Mouse (Mus musculus) layer of hippocampus, adult 2 months (tissue): ENCODE results near the gene Pram1. TPM values are rescaled to one million over a fixed set of nuclear protein-coding genes. Genes with fewer than 3 reads are reported as not detected.

ENCODE experiments used
- DNase-seq, 2 experiments: peaks; one replicate each; pipeline ENCODE4 v3.0.0; 2022; ENCODE audit warnings: low spot score in 2 of 2
- H3K27ac ChIP-seq: fragments of 200-600 bp; 2 replicates; pipeline ENCODE4 v1.8.1; 2022
- H3K4me3 ChIP-seq: fragments of 200-600 bp; 2 replicates; pipeline ENCODE4 v1.8.1; 2022; ENCODE audit warnings: mild to moderate bottlenecking
- CTCF ChIP-seq: fragments of 200-600 bp; conservative IDR thresholded peaks from 2 replicates; pipeline ENCODE4 v1.8.1; 2022; ENCODE audit warnings: antibody characterized with exemption, mild to moderate bottlenecking, moderate library complexity
- total RNA-seq, 2 experiments: library from RNA; stranded (reverse); gene quantifications; 2 replicates each; pipeline ENCODE4 v1.2.3; 2021

Pram1 gene
- total RNA-seq, 2 experiments from 2014 or later: 0.51 to 0.59 TPM

DNA sequence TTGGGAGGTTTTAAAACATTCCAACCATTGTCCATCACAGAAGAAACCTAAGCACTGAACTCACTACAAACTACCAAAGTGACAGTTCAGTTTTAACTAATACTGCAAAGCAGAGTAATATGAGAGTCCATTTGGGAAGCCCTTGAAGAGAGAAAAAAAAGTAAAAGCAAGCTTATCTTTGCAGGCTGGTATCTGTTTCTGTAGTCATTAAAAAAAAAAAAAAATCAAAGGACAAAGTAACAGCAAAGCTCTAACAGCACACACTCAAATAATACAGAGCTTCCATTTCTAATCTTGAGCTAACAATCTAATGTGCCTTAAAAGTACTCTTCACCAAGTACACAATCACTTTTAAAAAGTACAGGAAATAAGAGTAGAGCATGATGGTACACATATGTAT is 43.9 kb downstream of the Pram1 start:
- no peak overlapping the region for H3K27ac ChIP-seq
- no peak for TF ChIP-seq CTCF
- H3K4me3 ChIP-seq: no peak overlapping the region
- DNase-seq: no peak

DNA sequence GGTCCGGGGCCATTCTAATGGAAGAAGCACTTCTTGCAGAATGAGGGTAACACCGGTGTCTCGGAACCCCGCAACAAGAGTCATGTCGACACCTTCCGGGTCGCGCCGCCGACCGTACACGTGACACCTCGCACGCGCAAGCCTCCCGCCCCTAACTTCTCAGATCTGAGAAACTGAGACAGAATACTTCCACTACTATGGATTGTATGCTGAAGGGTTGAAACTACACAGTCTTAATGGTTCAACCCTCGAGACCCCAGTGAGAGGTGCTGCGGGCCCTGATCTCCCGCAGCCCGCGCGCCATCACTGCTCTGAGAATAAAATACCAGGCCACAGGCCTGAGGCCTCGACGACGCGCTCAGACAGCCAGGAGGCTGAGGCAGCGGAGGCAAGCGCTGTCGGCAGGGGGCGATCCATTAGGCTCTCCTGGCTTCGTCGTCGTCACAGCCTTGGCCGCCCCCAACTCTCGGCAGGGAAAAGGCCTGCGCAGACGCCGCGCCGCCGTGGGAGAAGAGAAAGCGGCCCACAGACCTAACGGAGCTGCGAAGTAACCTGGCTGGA is 46.9 kb downstream of the Pram1 start:
- Histone ChIP-seq H3K4me3 (peak overlapping the region; percentile 80), H3K27ac (peak overlapping the region; percentile 99)
- peak; percentile 78 for TF ChIP-seq CTCF
- peak; percentile 74 to 78 for DNase-seq

DNA sequence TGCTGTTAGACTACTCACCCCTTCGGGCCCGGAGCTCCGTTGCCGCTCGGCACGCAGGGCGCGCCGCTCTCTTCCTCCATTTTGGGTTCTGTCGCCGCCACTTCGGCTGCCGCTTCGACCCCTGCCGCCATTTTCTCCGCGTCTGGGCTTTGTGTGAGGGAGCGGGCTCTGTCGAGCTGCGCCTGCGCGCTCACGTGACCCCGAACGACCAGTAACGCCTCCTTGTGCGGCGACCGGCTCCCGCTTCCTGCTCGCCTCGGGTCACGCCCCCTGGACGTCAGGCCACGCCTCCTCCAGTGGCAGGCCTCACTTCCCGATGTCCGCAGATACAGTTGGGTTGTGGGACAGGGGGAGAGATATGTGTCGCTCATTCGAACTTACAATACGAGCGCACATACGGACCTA is 47.4 kb downstream of the Pram1 start:
- no peak for TF ChIP-seq CTCF
- Histone ChIP-seq H3K4me3 (peak overlapping the region; percentile 80), H3K27ac (peak overlapping the region; percentile 99)
- peak; percentile 96 to 98 for DNase-seq

DNA sequence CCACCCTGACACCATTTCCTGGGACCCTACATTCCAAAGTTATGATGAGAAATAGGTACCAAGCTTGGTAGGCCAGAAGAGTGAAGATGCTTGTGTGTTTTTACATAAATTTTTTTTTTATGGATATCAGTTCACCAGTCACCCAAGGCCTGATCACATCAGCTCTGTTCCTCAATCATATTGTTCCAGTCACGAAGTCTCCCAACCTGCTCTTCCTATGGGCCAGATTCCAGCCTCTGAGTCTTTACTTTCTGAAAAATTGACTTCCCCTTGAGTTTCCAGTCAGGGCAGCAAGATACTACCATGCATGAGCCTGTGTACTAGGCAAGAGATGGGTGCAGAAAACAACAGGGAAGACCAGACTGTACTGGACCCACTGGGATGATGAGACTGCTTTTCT is 48.9 kb downstream of the Pram1 start, which contains the start of gene Hnrnpm:
Gene Hnrnpm (minus strand): TSS at position 101 of the 400 bp plus-strand sequence.
- DNase-seq: no peak
- Histone ChIP-seq H3K27ac (peak within 1 kb of the TSS; percentile 99), H3K4me3 (peak within 1 kb of the TSS; percentile 80)
- no peak for TF ChIP-seq CTCF

Other genes with a start within 250 kb of the Pram1 start
- gene Zfp101, start 243.4 kb upstream of the Pram1 start, total RNA-seq: 10 to 100 TPM; 10.3 to 17.7 TPM
- under 1 TPM in 1 of 2 experiments, not detected in 1; 0.42 TPM for gene Actl9, start 205.2 kb upstream of the Pram1 start, total RNA-seq
- 10 to 100 TPM; 34.3 to 35.4 TPM for gene Adamts10, start 113.9 kb upstream of the Pram1 start, total RNA-seq
- 1 to 10 TPM; 1.3 to 1.5 TPM for gene Myo1f, start 82.3 kb upstream of the Pram1 start, total RNA-seq
- 10 to 100 TPM; 50.1 to 51.3 TPM for gene Zfp414, start 9.0 kb upstream of the Pram1 start, total RNA-seq
- 100 to 1,000 TPM; 164 to 178 TPM for gene Hnrnpm, start 48.8 kb downstream of the Pram1 start, total RNA-seq
- 10 to 100 TPM; 84.7 to 86.1 TPM for gene March2, start 80.6 kb downstream of the Pram1 start, total RNA-seq
- gene Rab11b, start 122.5 kb downstream of the Pram1 start, total RNA-seq: 100 to 1,000 TPM; 306 to 322 TPM
- gene Angptl4, start 143.8 kb downstream of the Pram1 start, total RNA-seq: 1 to 10 TPM; 4.1 to 4.2 TPM
- gene Kank3, start 172.5 kb downstream of the Pram1 start, total RNA-seq: 10 to 100 TPM; 35.2 to 40.6 TPM
- gene Rps28, start 186.5 kb downstream of the Pram1 start, total RNA-seq: 100 to 1,000 TPM; 723 to 770 TPM
- gene Ndufa7, start 186.5 kb downstream of the Pram1 start, total RNA-seq: 100 to 1,000 TPM; 207 to 208 TPM
- 10 to 100 TPM; 22.6 to 25.0 TPM for gene Cd320, start 205.0 kb downstream of the Pram1 start, total RNA-seq
- gene Gm7029, start 235.8 kb downstream of the Pram1 start, total RNA-seq: not detected